Mouse (Mus musculus) liver, embryonic 15.5 days (tissue): ENCODE measurements around the gene Fig4. TPM values are rescaled to one million over a fixed set of nuclear protein-coding genes. Genes with fewer than 3 reads are reported as not detected.

Experiments
- ATAC-seq: fragments of 200-750 bp; cut with Nextera tagmentation; 2 replicates; pipeline ENCODE4 v1.8.0; 2017; ENCODE audit warnings: moderate number of reproducible peaks, mild to moderate bottlenecking, moderate library complexity; ENCODE audit not compliant: insufficient read depth
- H3K27ac ChIP-seq: fragments of 300-500 bp; sonication (generic); replicated peaks from 2 replicates; pipeline ENCODE4 v1.5.1; 2015; ENCODE audit warnings: mild to moderate bottlenecking, inconsistent platforms
- H3K27me3 ChIP-seq: fragments of 300-500 bp; sonication (generic); 2 replicates; pipeline ENCODE4 v1.6.1; 2015; ENCODE audit warnings: mild to moderate bottlenecking, inconsistent platforms
- H3K36me3 ChIP-seq: fragments of 300-500 bp; sonication (generic); replicated peaks from 2 replicates; pipeline ENCODE4 v1.6.1; 2015; ENCODE audit warnings: moderate library complexity, mild to moderate bottlenecking, inconsistent platforms
- H3K4me1 ChIP-seq: fragments of 300-500 bp; sonication (generic); replicated peaks from 2 replicates; pipeline ENCODE4 v1.6.1; 2015; ENCODE audit warnings: inconsistent platforms
- H3K4me2 ChIP-seq: fragments of 300-500 bp; sonication (generic); 2 replicates; pipeline ENCODE4 v1.6.1; 2015; ENCODE audit warnings: moderate library complexity, mild to moderate bottlenecking, inconsistent platforms
- H3K4me3 ChIP-seq: fragments of 300-500 bp; sonication (generic); replicated peaks from 2 replicates; pipeline ENCODE4 v1.5.1; 2015; ENCODE audit warnings: mild to moderate bottlenecking, inconsistent platforms
- H3K9ac ChIP-seq: fragments of 300-500 bp; sonication (generic); 2 replicates; pipeline ENCODE4 v1.6.1; 2015; ENCODE audit warnings: moderate library complexity, mild to moderate bottlenecking, inconsistent platforms
- H3K9me3 ChIP-seq: fragments of 300-500 bp; sonication (generic); replicated peaks from 2 replicates; pipeline ENCODE4 v1.6.1; 2016; ENCODE audit warnings: inconsistent platforms
- WGBS: fragments of 180-500 bp; shearing (Covaris S2); methylation state at CpG from one replicate; pipeline ENCODE4 v1.1.7; 2015; ENCODE audit warnings: mixed read lengths; ENCODE audit not compliant: insufficient replicate concordance; 5-methylcytosine and 5-hydroxymethylcytosine counted together
- polyA plus RNA-seq: library from polyadenylated mRNA; unstranded; fragments of >200 nt; fragmentation: Nextera tagmentation; extraction: Ambion mirVana; gene quantifications from 2 replicates; pipeline ENCODE4 v1.2.1, GENCODE M21; 2015

Fig4 gene
- polyA plus RNA-seq, 1 experiment from 2014 or later = 7.4 TPM

DNA sequence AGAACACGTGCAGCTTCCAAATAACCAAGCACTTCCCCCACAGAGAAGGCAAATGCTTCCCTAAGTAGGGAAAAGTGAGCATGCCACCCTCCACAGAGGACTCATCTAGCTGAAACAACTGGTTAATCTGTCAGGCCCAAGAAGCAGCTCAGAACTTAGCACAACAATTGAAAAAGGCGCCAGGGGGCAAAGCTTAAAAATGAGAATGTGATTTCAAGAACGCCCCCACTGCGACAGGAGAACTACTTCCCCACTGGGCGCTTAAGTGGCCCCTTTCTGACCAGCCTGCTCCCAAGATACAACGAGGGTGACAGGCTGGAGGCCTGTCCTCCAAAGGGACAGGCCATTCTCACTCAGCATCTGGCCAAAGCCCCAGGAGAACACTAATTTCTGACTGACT is 120.4 kb downstream of the Fig4 start:
- Histone ChIP-seq H3K4me1 (peaks cover 16% of the 10 kb centered on the region; the same call in 1 of the 2 replicates), H3K27ac (no peak overlapping the region), H3K4me2 (no peak overlapping the region), H3K9me3 (no peaks in the 10 kb centered on the region), H3K4me3 (no peak overlapping the region), H3K36me3 (no peaks in the 10 kb centered on the region), H3K27me3 (peaks cover 20% of the 10 kb centered on the region; the same call in 1 of the 2 replicates), H3K9ac (no peak overlapping the region)
- no peak for ATAC-seq
- WGBS = 36% methylated on average over 6 of the region's 6 CpGs

- peaks cover 9% of the 10 kb centered on the region for H3K4me1 ChIP-seq
- H3K9ac ChIP-seq = no peak overlapping the region
- H3K36me3 ChIP-seq = no peaks in the 10 kb centered on the region
- 73% methylated on average over 5 of the region's 5 CpGs for WGBS
- no peak overlapping the region for H3K4me2 ChIP-seq
- peaks cover 53% of the 10 kb centered on the region for H3K27me3 ChIP-seq
- H3K9me3 ChIP-seq = no peaks in the 10 kb centered on the region
- no peak overlapping the region for H3K27ac ChIP-seq
- ATAC-seq = no peak
- no peak overlapping the region for H3K4me3 ChIP-seq
Measured at GRCm38 (mm10) chr10:41166141-41166540, 136.9 kb downstream of the Fig4 start.

- H3K4me3 ChIP-seq = no peak overlapping the region
- ATAC-seq = no peak
- peaks cover 42% of the 10 kb centered on the region for H3K27me3 ChIP-seq
- H3K36me3 ChIP-seq = no peaks in the 10 kb centered on the region
- peaks cover 9% of the 10 kb centered on the region for H3K4me1 ChIP-seq
- H3K9ac ChIP-seq = no peak overlapping the region
- no peak overlapping the region for H3K4me2 ChIP-seq
- WGBS = 45% methylated on average over 2 of the region's 2 CpGs
- H3K27ac ChIP-seq = no peak overlapping the region
- no peaks in the 10 kb centered on the region for H3K9me3 ChIP-seq
Measured at GRCm38 (mm10) chr10:41163108-41163507, 140.0 kb downstream of the Fig4 start.

GRCm38 (mm10) chr10:41157296-41157695 is 145.8 kb downstream of the Fig4 start:
- no peaks in the 10 kb centered on the region for H3K36me3 ChIP-seq
- no peak overlapping the region for H3K4me2 ChIP-seq
- no peaks in the 10 kb centered on the region for H3K27me3 ChIP-seq
- H3K9me3 ChIP-seq = no peaks in the 10 kb centered on the region
- no peak overlapping the region for H3K27ac ChIP-seq
- WGBS = 80% methylated on average over 2 of the region's 2 CpGs
- ATAC-seq = no peak
- H3K4me3 ChIP-seq = no peak overlapping the region
- peaks cover 37% of the 10 kb centered on the region for H3K4me1 ChIP-seq
- H3K9ac ChIP-seq = no peak overlapping the region

DNA sequence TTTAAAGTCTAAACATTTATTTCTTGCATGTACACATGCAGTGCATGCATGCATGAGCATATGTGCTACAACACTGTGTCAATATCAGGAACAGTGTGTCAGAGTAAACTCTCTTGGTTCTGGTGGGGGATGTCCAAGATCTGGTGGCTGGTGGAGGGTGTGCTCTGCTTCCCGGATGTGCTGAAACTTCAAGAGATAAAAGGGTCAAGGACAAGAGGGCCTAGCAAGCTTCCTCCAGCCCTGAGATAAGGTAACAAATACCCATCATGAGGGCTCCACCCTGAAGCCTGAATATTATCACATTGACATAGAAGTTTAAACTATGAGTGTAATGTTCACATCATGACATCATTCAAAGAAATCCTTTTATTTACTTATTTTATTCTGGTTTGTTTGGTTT is 146.4 kb downstream of the Fig4 start:
- Histone ChIP-seq H3K9ac (no peak overlapping the region), H3K9me3 (no peaks in the 10 kb centered on the region), H3K4me2 (no peak overlapping the region), H3K27me3 (no peaks in the 10 kb centered on the region), H3K4me3 (no peak overlapping the region), H3K27ac (no peak overlapping the region), H3K36me3 (no peaks in the 10 kb centered on the region), H3K4me1 (peaks cover 35% of the 10 kb centered on the region)
- WGBS = 10% methylated on average over 1 of the region's 1 CpGs
- peak; percentile 56; the same call in 1 of the 2 replicates for ATAC-seq

- Histone ChIP-seq H3K9ac (no peak overlapping the region), H3K4me2 (no peak overlapping the region), H3K27ac (no peak overlapping the region), H3K27me3 (no peaks in the 10 kb centered on the region), H3K4me3 (no peak overlapping the region), H3K9me3 (no peaks in the 10 kb centered on the region), H3K36me3 (no peaks in the 10 kb centered on the region), H3K4me1 (peaks cover 49% of the 10 kb centered on the region)
- WGBS = 78% methylated on average over 5 of the region's 5 CpGs
- no peak for ATAC-seq
Measured at GRCm38 (mm10) chr10:41153229-41153750, 149.8 kb downstream of the Fig4 start.

DNA sequence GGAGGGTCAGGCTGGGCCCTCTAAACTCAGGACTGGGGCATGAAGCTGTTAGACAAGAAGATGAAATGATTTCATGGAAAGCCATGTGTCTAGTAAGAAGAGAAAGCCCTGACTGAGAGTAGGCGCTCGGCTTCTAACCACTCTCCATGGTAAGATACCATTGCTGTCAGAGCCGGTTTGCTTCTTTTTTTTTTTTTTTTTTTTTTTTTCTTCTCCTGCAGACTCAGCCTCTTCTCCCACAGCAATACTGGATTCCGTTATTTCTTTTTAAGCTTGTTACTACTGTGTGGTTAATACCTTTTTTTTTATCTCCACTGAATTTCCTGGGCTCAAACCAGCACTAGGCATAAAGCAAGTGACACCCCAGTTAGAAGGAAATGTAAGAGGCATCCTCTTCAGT is 151.2 kb downstream of the Fig4 start:
- H3K9me3 ChIP-seq = no peaks in the 10 kb centered on the region
- no peak overlapping the region for H3K27ac ChIP-seq
- no peak overlapping the region for H3K9ac ChIP-seq
- H3K4me1 ChIP-seq = peaks cover 49% of the 10 kb centered on the region
- no peak for ATAC-seq
- peaks cover 7% of the 10 kb centered on the region for H3K27me3 ChIP-seq
- H3K36me3 ChIP-seq = no peaks in the 10 kb centered on the region
- 67% methylated on average over 4 of the region's 4 CpGs for WGBS
- H3K4me2 ChIP-seq = no peak overlapping the region
- H3K4me3 ChIP-seq = no peak overlapping the region

- Histone ChIP-seq H3K4me2 (no peak overlapping the region), H3K27ac (no peak overlapping the region)
- ATAC-seq = no peak
Measured at GRCm38 (mm10) chr10:41151441-41151840, 151.6 kb downstream of the Fig4 start.

GRCm38 (mm10) chr10:41151021-41151420 is 152.0 kb downstream of the Fig4 start:
- H3K27me3 ChIP-seq = peaks cover 16% of the 10 kb centered on the region
- H3K36me3 ChIP-seq = no peaks in the 10 kb centered on the region
- no peaks in the 10 kb centered on the region for H3K9me3 ChIP-seq
- H3K4me1 ChIP-seq = peaks cover 40% of the 10 kb centered on the region
- no peak overlapping the region for H3K9ac ChIP-seq
- ATAC-seq = no peak
- H3K27ac ChIP-seq = no peak overlapping the region
- 72% methylated on average over 10 of the region's 10 CpGs for WGBS
- H3K4me3 ChIP-seq = no peak overlapping the region
- H3K4me2 ChIP-seq = no peak overlapping the region

More at GRCm38 (mm10) chr10:41151441-41151840, 151.6 kb downstream of the Fig4 start:
- H3K4me1 ChIP-seq = peaks cover 44% of the 10 kb centered on the region
- H3K9me3 ChIP-seq = no peaks in the 10 kb centered on the region
- H3K36me3 ChIP-seq = no peaks in the 10 kb centered on the region
- WGBS = 67% methylated on average over 18 of the region's 18 CpGs
- no peak overlapping the region for H3K9ac ChIP-seq
- H3K27me3 ChIP-seq = peaks cover 11% of the 10 kb centered on the region
- H3K4me3 ChIP-seq = no peak overlapping the region

DNA sequence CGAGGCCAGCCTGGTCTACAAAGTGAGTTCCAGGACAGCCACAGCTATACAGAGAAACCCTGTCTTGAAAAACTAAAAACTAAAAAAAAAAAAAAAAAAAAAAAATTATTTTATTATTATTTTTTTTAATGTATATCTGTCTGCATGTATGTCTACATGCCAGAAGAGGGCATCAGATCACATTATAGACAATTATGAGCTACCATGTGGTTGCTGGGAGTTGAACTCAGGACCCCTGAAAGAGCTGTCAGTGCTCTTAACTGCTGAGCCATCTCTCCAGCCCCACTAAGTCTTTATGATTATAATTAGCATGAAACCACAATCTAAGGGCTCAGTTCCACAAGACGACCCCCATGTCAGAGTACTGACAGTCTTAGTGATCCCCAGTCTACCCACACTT is 152.6 kb downstream of the Fig4 start:
- no peak for ATAC-seq
- Histone ChIP-seq H3K4me1 (peaks cover 35% of the 10 kb centered on the region), H3K4me3 (no peak overlapping the region), H3K9ac (no peak overlapping the region), H3K27me3 (peaks cover 21% of the 10 kb centered on the region), H3K9me3 (no peaks in the 10 kb centered on the region), H3K4me2 (no peak overlapping the region), H3K36me3 (no peaks in the 10 kb centered on the region), H3K27ac (no peak overlapping the region)
- 59% methylated on average over 2 of the region's 2 CpGs for WGBS

GRCm38 (mm10) chr10:41149307-41149706 is 153.8 kb downstream of the Fig4 start:
- Histone ChIP-seq H3K27me3 (peaks cover 33% of the 10 kb centered on the region), H3K36me3 (no peaks in the 10 kb centered on the region), H3K4me1 (peaks cover 30% of the 10 kb centered on the region), H3K4me2 (no peak overlapping the region), H3K9me3 (no peaks in the 10 kb centered on the region), H3K9ac (no peak overlapping the region), H3K27ac (no peak overlapping the region), H3K4me3 (no peak overlapping the region)
- no peak for ATAC-seq
- WGBS = 76% methylated on average over 3 of the region's 3 CpGs

DNA sequence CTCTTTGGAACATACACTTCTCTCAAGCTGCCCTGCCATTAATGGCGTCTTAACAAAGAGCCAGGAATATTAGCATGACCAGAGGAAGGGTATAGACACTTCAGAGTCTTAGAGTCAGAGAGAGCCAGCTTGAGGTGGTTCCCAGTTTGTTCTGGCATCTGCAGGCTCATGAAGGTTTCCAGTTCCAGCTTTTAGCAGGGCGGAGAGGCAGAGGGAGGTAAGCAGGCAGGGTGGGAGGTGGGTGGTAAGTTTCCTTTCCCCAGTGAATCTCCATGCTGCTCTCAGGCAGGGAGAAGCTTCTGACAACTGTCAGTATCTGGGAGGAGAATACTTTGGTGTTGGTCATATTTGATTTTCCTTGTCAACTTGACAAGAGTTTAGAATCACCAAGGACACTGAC is 156.9 kb downstream of the Fig4 start:
- 59% methylated on average over 2 of the region's 2 CpGs for WGBS
- H3K27me3 ChIP-seq = peaks cover 57% of the 10 kb centered on the region
- no peak for ATAC-seq
- peaks cover 15% of the 10 kb centered on the region for H3K4me1 ChIP-seq
- H3K9ac ChIP-seq = no peak overlapping the region
- H3K4me2 ChIP-seq = no peak overlapping the region
- no peak overlapping the region for H3K4me3 ChIP-seq
- no peak overlapping the region for H3K27ac ChIP-seq
- no peaks in the 10 kb centered on the region for H3K36me3 ChIP-seq
- no peaks in the 10 kb centered on the region for H3K9me3 ChIP-seq
